Mouse (Mus musculus): ENCODE results near the gene Bckdha.

GRCm38 (mm10) chr7:25627431-25628322 is 31.1 kb downstream of the Bckdha start:
- TF ChIP-seq CTCF (IDR thresholded peaks at IDR 0.05; ENCODE audit: low read depth) (no peak), EP300 (IDR thresholded peaks at IDR 0.05; ENCODE audit: low read depth) (no peak)

Data from liver, embryonic 14.5 days (tissue).